Mouse (Mus musculus) heart, embryonic 12.5 days (tissue): Measurements from ENCODE around the gene Hist2h2be. TPM values are rescaled to one million over a fixed set of nuclear protein-coding genes. Genes with fewer than 3 reads are reported as not detected.
A peak's percentile ranks its signal among the peaks of the same experiment; 100 is the strongest.
"Not testable (repeated sequence)": the region's sequence is repeated elsewhere in the genome, so short reads cannot be mapped to it uniquely, and the experiment has no call there.

Source experiments
- ATAC-seq: fragments of 200-750 bp; cut with Nextera tagmentation; 2 replicates; pipeline ENCODE4 v1.8.0; 2017; ENCODE audit warnings: moderate TSS enrichment, moderate library complexity; ENCODE audit not compliant: insufficient number of reproducible peaks, low FRiP score
- H3K27ac ChIP-seq: fragments of 300-500 bp; sonication (generic); 2 replicates; pipeline ENCODE4 v1.5.1; 2016; ENCODE audit warnings: mild to moderate bottlenecking, moderate library complexity; ENCODE audit not compliant: poor library complexity, severe bottlenecking
- H3K27me3 ChIP-seq: fragments of 300-500 bp; sonication (generic); replicated peaks from 2 replicates; pipeline ENCODE4 v1.6.1; 2016; ENCODE audit warnings: mild to moderate bottlenecking, moderate library complexity
- H3K36me3 ChIP-seq: fragments of 300-500 bp; sonication (generic); 2 replicates; pipeline ENCODE4 v1.6.1; 2016; ENCODE audit warnings: mild to moderate bottlenecking, moderate library complexity
- H3K4me1 ChIP-seq: fragments of 300-500 bp; sonication (generic); replicated peaks from 2 replicates; pipeline ENCODE4 v1.6.1; 2016; ENCODE audit warnings: mild to moderate bottlenecking
- H3K4me2 ChIP-seq: fragments of 300-500 bp; sonication (generic); 2 replicates; pipeline ENCODE4 v1.6.1; 2016; ENCODE audit warnings: mild to moderate bottlenecking, moderate library complexity
- H3K4me3 ChIP-seq: fragments of 300-500 bp; sonication (generic); 2 replicates; pipeline ENCODE4 v1.5.1; 2016; ENCODE audit warnings: mild to moderate bottlenecking
- H3K9ac ChIP-seq: fragments of 300-500 bp; sonication (generic); 2 replicates; pipeline ENCODE4 v1.6.1; 2016; ENCODE audit warnings: mild to moderate bottlenecking, moderate library complexity
- H3K9me3 ChIP-seq: fragments of 300-500 bp; sonication (generic); replicated peaks from 2 replicates; pipeline ENCODE4 v1.6.1; 2016; ENCODE audit warnings: mild to moderate bottlenecking, moderate library complexity
- WGBS: fragments of 180-500 bp; shearing (Covaris S2); methylation state at CpG from one replicate; pipeline ENCODE4 v1.1.7; 2016; 5-methylcytosine and 5-hydroxymethylcytosine counted together
- polyA plus RNA-seq: library from polyadenylated mRNA; unstranded; fragments of >200 nt; fragmentation: Nextera tagmentation; extraction: Ambion mirVana; gene quantifications from 2 replicates; pipeline ENCODE4 v1.2.1, GENCODE M21; 2016

The Hist2h2be gene
- polyA plus RNA-seq, 1 experiment from 2014 or later, result 5.7 TPM

DNA sequence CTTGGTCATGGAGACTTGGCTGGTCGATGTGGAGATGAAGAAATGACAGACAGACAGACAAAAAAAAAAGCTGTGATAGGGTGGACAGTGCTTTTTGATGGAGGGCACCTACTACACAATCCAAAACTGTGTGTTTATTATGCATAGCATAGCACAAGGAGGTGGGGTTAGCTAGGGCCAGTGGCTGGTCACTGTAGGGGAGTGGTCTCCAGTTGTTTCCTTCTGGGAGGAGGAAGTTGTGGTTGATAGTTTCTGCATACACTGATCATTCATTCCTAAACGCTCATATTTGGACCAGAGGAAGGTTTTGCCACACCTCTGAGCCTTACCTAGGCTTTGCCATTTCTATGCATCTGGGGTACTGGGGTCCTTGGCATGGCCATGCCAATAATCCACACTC is 9.5 kb downstream of the Hist2h2be start:
- WGBS, result 53% methylated on average over 2 of the region's 2 CpGs
- H3K9ac ChIP-seq, result no peak overlapping the region
- H3K27me3 ChIP-seq, result no peaks in the 10 kb centered on the region
- no peaks in the 10 kb centered on the region for H3K36me3 ChIP-seq
- peaks cover 16% of the 10 kb centered on the region for H3K4me1 ChIP-seq
- no peak for ATAC-seq
- H3K9me3 ChIP-seq, result no peaks in the 10 kb centered on the region
- H3K27ac ChIP-seq, result no peak overlapping the region
- no peak overlapping the region for H3K4me2 ChIP-seq
- no peak overlapping the region for H3K4me3 ChIP-seq

DNA sequence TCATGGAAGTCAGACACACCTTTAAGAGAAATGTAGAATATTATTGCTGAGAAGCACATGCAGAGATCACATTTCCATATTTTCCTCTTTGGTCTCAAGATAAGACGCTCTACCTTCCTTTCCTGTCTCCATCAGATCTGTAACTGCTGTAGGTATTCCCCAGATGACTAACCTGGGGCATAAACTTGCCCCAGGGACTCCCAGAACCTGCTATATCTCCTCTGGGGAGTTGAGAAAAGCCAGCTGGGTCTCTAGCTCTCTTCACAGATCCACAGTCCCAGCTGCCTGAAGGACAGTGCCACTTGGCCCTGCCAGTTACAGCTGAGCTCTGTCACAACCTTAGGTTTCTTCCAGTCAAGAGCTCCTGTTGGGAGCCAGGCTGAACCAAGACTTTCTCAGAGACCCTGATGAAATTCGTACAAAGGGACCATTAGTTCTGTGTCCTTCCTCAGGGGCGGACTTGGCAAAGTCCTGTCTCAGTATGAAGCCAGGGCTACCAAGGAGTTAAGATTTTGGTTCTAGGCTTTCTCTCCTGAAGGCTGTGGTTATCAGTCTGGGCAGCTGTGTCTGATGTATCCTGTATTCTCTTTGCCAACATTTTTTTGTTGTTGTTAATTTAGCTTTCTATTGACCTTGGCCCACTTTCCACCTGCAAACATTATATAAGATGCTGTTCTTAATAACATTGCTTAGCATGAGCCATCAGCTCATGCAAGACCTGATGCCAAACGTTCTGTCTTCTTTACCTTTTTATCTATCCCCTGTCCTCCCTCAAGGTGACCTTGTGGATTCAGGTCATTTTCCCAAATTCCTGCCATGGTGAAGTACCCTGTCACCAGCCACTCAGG is 10.2 kb downstream of the Hist2h2be start:
- no peak overlapping the region for H3K4me3 ChIP-seq
- H3K27me3 ChIP-seq, result no peaks in the 10 kb centered on the region
- WGBS, result 65% methylated on average over 4 of the region's 4 CpGs
- H3K9ac ChIP-seq, result no peak overlapping the region
- H3K4me1 ChIP-seq, result peaks cover 13% of the 10 kb centered on the region; the same call in 1 of the 2 replicates
- no peak overlapping the region for H3K4me2 ChIP-seq
- H3K9me3 ChIP-seq, result no peaks in the 10 kb centered on the region
- no peak overlapping the region for H3K27ac ChIP-seq
- no peaks in the 10 kb centered on the region for H3K36me3 ChIP-seq
- no peak for ATAC-seq

- H3K36me3 ChIP-seq, result no peaks in the 10 kb centered on the region
- 42% methylated on average over 2 of the region's 2 CpGs for WGBS
- H3K4me3 ChIP-seq, result no peak overlapping the region
- no peaks in the 10 kb centered on the region for H3K27me3 ChIP-seq
- H3K9me3 ChIP-seq, result no peaks in the 10 kb centered on the region
- H3K4me2 ChIP-seq, result no peak overlapping the region
- peaks cover 9% of the 10 kb centered on the region for H3K4me1 ChIP-seq
- no peak overlapping the region for H3K9ac ChIP-seq
- no peak for ATAC-seq
- no peak overlapping the region for H3K27ac ChIP-seq
Observed at GRCm38 (mm10) chr3:96231758-96232120, 10.8 kb downstream of the Hist2h2be start.

DNA sequence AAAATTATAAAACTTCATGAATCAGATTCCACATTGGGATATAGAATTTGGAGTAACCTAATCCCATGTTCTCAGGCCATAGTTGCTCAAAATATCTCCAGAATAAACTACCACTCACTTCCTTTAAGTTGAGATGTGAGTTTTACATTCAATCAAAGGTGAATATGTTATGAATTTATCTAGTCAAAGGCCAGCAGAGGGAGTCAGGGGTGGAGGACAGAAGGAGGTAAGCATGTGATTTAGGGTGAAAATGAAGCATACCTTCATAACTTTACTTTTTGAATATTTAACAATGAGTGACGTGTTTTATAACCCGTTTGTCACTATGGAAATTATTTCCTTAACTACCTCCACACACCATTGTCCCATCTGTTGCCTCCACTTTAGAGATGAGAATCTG is 14.0 kb downstream of the Hist2h2be start:
- Histone ChIP-seq H3K4me1 (peaks cover 19% of the 10 kb centered on the region), H3K4me2 (no peak overlapping the region), H3K9me3 (no peaks in the 10 kb centered on the region), H3K9ac (no peak overlapping the region), H3K4me3 (no peak overlapping the region), H3K27me3 (no peaks in the 10 kb centered on the region), H3K27ac (no peak overlapping the region), H3K36me3 (no peaks in the 10 kb centered on the region)
- 88% methylated on average over 2 of the region's 2 CpGs for WGBS
- ATAC-seq, result no peak

DNA sequence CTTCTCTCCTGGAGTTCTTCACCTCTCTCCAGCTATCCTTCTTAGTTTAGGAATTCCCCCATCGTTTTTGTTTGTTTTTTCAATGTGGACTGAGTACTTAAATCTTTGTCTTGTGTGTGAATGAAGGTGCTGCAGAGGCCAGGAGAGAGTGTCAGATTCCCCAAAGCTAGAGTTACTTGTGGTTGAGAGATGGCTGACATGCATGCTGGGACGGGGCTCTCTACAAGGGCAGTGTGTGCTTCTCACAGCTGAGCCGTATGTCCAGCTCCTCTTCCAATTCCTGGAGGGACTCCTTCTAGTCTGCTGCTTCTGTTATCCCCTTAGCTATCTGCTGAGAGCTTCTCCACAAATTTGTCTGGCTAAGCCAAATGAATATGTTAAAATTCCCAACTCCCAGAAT is 14.9 kb downstream of the Hist2h2be start:
- no peak for ATAC-seq
- no peak overlapping the region for H3K27ac ChIP-seq
- no peaks in the 10 kb centered on the region for H3K9me3 ChIP-seq
- peaks cover 21% of the 10 kb centered on the region for H3K4me1 ChIP-seq
- H3K36me3 ChIP-seq, result no peaks in the 10 kb centered on the region
- no peak overlapping the region for H3K9ac ChIP-seq
- no peaks in the 10 kb centered on the region for H3K27me3 ChIP-seq
- H3K4me2 ChIP-seq, result no peak overlapping the region
- no peak overlapping the region for H3K4me3 ChIP-seq
- 53% methylated on average over 3 of the region's 3 CpGs for WGBS

GRCm38 (mm10) chr3:96236834-96237334 is 16.0 kb downstream of the Hist2h2be start:
- Histone ChIP-seq H3K27me3 (no peaks in the 10 kb centered on the region), H3K4me1 (peaks cover 21% of the 10 kb centered on the region), H3K27ac (peak overlapping the region; percentile 60), H3K4me2 (peak overlapping the region; percentile 80), H3K9ac (peak overlapping the region; percentile 74), H3K4me3 (peak overlapping the region; percentile 51), H3K9me3 (no peaks in the 10 kb centered on the region), H3K36me3 (no peaks in the 10 kb centered on the region)
- WGBS, result 79% methylated on average over 4 of the region's 4 CpGs
- no peak for ATAC-seq

GRCm38 (mm10) chr3:96237335-96237903 is 16.5 kb downstream of the Hist2h2be start:
- peak overlapping the region; percentile 74 for H3K9ac ChIP-seq
- no peaks in the 10 kb centered on the region for H3K27me3 ChIP-seq
- peak overlapping the region; percentile 51 for H3K4me3 ChIP-seq
- H3K4me1 ChIP-seq, result peaks cover 21% of the 10 kb centered on the region
- H3K9me3 ChIP-seq, result no peaks in the 10 kb centered on the region
- ATAC-seq, result no peak
- WGBS, result 25% methylated on average over 7 of the region's 7 CpGs
- peak overlapping the region; percentile 60 for H3K27ac ChIP-seq
- no peaks in the 10 kb centered on the region for H3K36me3 ChIP-seq
- H3K4me2 ChIP-seq, result peak overlapping the region; percentile 80

DNA sequence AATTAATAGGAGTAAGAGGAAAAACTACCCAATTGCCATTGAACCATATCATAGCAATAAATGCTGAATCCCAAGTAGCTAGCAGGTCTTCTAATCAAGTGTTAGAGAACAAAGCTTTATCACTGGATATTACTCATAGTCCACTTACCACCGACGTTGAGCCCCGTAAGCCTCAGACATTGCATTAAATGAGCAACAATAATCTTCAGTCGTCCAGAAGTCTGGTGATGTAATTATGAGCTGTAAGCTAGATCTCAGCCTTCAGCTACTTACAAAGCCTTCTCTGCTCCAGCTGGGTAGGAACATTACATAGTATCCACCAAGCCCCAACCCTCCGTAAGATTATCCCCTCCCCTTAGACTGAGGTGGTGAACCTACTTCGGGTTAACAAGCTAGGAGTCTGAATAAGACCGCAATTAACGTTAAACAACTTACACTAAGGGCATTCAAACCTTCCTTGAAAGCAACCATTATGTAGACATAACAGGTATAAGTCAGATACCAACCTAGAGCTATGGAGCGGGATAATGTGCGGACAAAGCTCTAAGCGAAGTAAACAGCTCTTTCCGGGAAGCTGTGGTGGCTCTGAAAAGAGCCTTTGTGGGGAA is 17.1 kb downstream of the Hist2h2be start:
- peaks cover 21% of the 10 kb centered on the region for H3K4me1 ChIP-seq
- H3K36me3 ChIP-seq, result no peaks in the 10 kb centered on the region
- no peak for ATAC-seq
- peak overlapping the region; percentile 74 for H3K9ac ChIP-seq
- H3K4me3 ChIP-seq, result peak overlapping the region; percentile 51
- peak overlapping the region; percentile 80 for H3K4me2 ChIP-seq
- no peaks in the 10 kb centered on the region for H3K9me3 ChIP-seq
- peak overlapping the region; percentile 60 for H3K27ac ChIP-seq
- H3K27me3 ChIP-seq, result no peaks in the 10 kb centered on the region
- 1% methylated on average over 12 of the region's 12 CpGs for WGBS

- Histone ChIP-seq H3K4me2 (peak within 1 kb of the TSS; percentile 80), H3K9ac (peak within 1 kb of the TSS; percentile 74), H3K4me1 (peaks cover 26% of the 10 kb centered on the region), H3K27ac (peak within 1 kb of the TSS; percentile 89), H3K4me3 (peak within 1 kb of the TSS; percentile 51)
- H3K27me3 ChIP-seq, H3K36me3 ChIP-seq, H3K9me3 ChIP-seq: not testable (repeated sequence)
- ATAC-seq, result peak; percentile 91
- WGBS, result 0% methylated on average over 12 of the region's 68 CpGs
Observed at GRCm38 (mm10) chr3:96238954-96239793, 18.3 kb downstream of the Hist2h2be start, which contains the start of gene Hist2h3c2. Gene Hist2h3c2 (minus strand): TSS chr3:96239127.

- Histone ChIP-seq H3K4me1 (peaks cover 28% of the 10 kb centered on the region), H3K27ac (peak within 1 kb of the TSS; percentile 89), H3K9ac (peak within 1 kb of the TSS; percentile 70), H3K4me2 (peak within 1 kb of the TSS; percentile 55), H3K4me3 (peak within 1 kb of the TSS; percentile 46)
- peak; percentile 89 for ATAC-seq
- H3K9me3 ChIP-seq, H3K36me3 ChIP-seq, H3K27me3 ChIP-seq: not testable (repeated sequence)
- WGBS, result 5% methylated on average over 22 of the region's 85 CpGs
Observed at GRCm38 (mm10) chr3:96239949-96240798, 19.3 kb downstream of the Hist2h2be start, which contains the start of gene Hist2h2aa2. Gene Hist2h2aa2 (minus strand): TSS chr3:96240276.
